Mouse (Mus musculus): ENCODE measurements around the gene Hdac1. TPM values are rescaled to one million over a fixed set of nuclear protein-coding genes. Genes with fewer than 3 reads are reported as not detected.

Hdac1 gene
- total RNA-seq, 1 experiment, result 96.0 TPM

DNA sequence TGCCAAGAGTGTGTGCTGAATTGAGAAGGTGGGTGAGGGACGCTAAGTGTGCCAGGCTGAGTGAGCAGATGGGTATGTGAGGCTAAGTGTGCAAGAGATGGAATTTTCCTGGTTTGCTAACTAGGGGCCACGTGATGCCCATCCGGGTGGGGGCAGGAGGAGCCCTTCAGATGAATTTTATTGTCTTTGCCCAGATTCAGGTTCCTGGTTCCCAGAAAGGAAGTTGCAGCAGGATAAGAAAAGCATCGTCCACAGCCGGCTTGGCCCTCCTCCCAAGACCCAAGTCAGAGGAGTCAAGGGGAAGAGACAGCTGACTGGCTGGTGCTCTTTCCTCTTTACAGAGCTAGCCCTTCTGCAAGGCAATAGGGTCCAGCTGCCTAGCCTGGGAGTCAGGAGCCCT, 36.0 kb upstream of the Hdac1 start, which contains the start of gene Fam167b:
Gene Fam167b (minus strand): TSS at position 84 of the 400 bp plus-strand sequence.
- Histone ChIP-seq H3K4me1 (ENCODE audit: control insufficient read depth in 2 of 2, insufficient read depth in 2 of 2, low read length in 2 of 2, poor library complexity in 1 of 2) (peaks cover 0 to 6% of the 10 kb centered on the region in 2 experiments; a peak in 1 of 4 replicates), H3K36me3 (ENCODE audit: control insufficient read depth, insufficient read depth, low read length, poor library complexity, severe bottlenecking) (no peaks in the 10 kb centered on the region), H3K9me3 (ENCODE audit: control insufficient read depth, insufficient read depth, low read depth, low read length) (no peaks in the 10 kb centered on the region), H3K27ac (ENCODE audit: insufficient read depth, low read depth, low read length, poor library complexity, severe bottlenecking) (no peak within 1 kb of the TSS), H3K9ac (ENCODE audit: insufficient read depth, low read depth, low read length, poor library complexity, severe bottlenecking) (0 out of 2 replicates have a peak within 1 kb of the TSS, but pooled peaks have one; percentile 7), H3K4me3 (ENCODE audit: insufficient read depth in 1 of 2, low read depth in 1 of 2, low read length in 2 of 2, poor library complexity in 1 of 2, severe bottlenecking in 1 of 2) (no peak within 1 kb of the TSS)
- TF ChIP-seq MAFK (IDR thresholded peaks at IDR 0.05; ENCODE audit: insufficient read depth, low read depth, low read length), result no peak
- no peak for TF ChIP-seq ZC3H11A (IDR thresholded peaks at IDR 0.05; ENCODE audit: borderline replicate concordance, low read depth, low read length)
- no peak for TF ChIP-seq HCFC1 (IDR thresholded peaks at IDR 0.05; ENCODE audit: borderline replicate concordance, insufficient read depth, low read length)
- no peak for TF ChIP-seq CHD2 (IDR thresholded peaks at IDR 0.05; ENCODE audit: low read depth, low read length)
- no peak for TF ChIP-seq ZNF384 (IDR thresholded peaks at IDR 0.05; ENCODE audit: low read depth, low read length)
- DNase-seq (ENCODE audit: low read depth, low spot score), result no peak
- in situ Hi-C loops (cut with MboI; ENCODE audit: low sequenced_read_pairs in 2 of 2, unreplicated experiment in 2 of 2), result no loop called here

DNA sequence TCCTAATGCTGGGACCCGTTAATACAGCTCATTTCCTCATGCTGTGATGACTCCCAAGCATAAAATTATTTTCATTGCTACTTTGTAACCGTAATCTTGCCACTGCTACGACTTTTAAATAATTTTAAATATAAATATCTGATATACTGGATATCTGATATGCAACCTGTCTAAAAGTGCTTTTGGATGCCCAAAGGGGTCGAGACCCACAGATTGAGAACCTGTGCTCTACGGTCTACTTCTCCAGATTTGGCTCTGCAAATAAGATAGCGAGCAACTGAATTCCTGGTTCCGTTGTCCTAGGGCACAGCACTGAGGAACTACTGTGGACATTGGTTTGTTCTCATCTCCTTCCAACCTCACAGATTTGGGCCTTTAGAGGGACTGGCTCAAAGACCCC, 35.2 kb upstream of the Hdac1 start:
- no peak overlapping the region for H3K27ac ChIP-seq (ENCODE audit: insufficient read depth, low read depth, low read length, poor library complexity, severe bottlenecking)
- peaks cover 0 to 6% of the 10 kb centered on the region in 2 experiments; a peak in 1 of 4 replicates for H3K4me1 ChIP-seq (ENCODE audit: control insufficient read depth in 2 of 2, insufficient read depth in 2 of 2, low read length in 2 of 2, poor library complexity in 1 of 2)
- in situ Hi-C loops (cut with MboI; ENCODE audit: low sequenced_read_pairs in 2 of 2, unreplicated experiment in 2 of 2), result no loop called here
- no peaks in the 10 kb centered on the region for H3K36me3 ChIP-seq (ENCODE audit: control insufficient read depth, insufficient read depth, low read length, poor library complexity, severe bottlenecking)
- TF ChIP-seq CHD2 (IDR thresholded peaks at IDR 0.05; ENCODE audit: low read depth, low read length) (peak; percentile 84), ZC3H11A (IDR thresholded peaks at IDR 0.05; ENCODE audit: borderline replicate concordance, low read depth, low read length) (no peak), MAFK (IDR thresholded peaks at IDR 0.05; ENCODE audit: insufficient read depth, low read depth, low read length) (no peak)
- no peak for DNase-seq (ENCODE audit: low read depth, low spot score)
- no peaks in the 10 kb centered on the region for H3K9me3 ChIP-seq (ENCODE audit: control insufficient read depth, insufficient read depth, low read depth, low read length)
- H3K4me3 ChIP-seq (ENCODE audit: insufficient read depth in 1 of 2, low read depth in 1 of 2, low read length in 2 of 2, poor library complexity in 1 of 2, severe bottlenecking in 1 of 2), result no peak overlapping the region
- no peak overlapping the region for H3K9ac ChIP-seq (ENCODE audit: insufficient read depth, low read depth, low read length, poor library complexity, severe bottlenecking)

- DNase-seq (ENCODE audit: low read depth, low spot score), result no peak
- Histone ChIP-seq H3K4me1 (ENCODE audit: control insufficient read depth in 2 of 2, insufficient read depth in 2 of 2, low read length in 2 of 2, poor library complexity in 1 of 2) (peaks cover 0 to 6% of the 10 kb centered on the region in 2 experiments; a peak in 2 of 4 replicates), H3K36me3 (ENCODE audit: control insufficient read depth, insufficient read depth, low read length, poor library complexity, severe bottlenecking) (no peaks in the 10 kb centered on the region), H3K4me3 (ENCODE audit: insufficient read depth in 1 of 2, low read depth in 1 of 2, low read length in 2 of 2, poor library complexity in 1 of 2, severe bottlenecking in 1 of 2) (no peak overlapping the region), H3K9me3 (ENCODE audit: control insufficient read depth, insufficient read depth, low read depth, low read length) (no peaks in the 10 kb centered on the region), H3K27ac (ENCODE audit: insufficient read depth, low read depth, low read length, poor library complexity, severe bottlenecking) (no peak overlapping the region), H3K9ac (ENCODE audit: insufficient read depth, low read depth, low read length, poor library complexity, severe bottlenecking) (0 out of 2 replicates have a peak overlapping the region, but pooled peaks have one; percentile 7)
- in situ Hi-C loops (cut with MboI; ENCODE audit: low sequenced_read_pairs in 2 of 2, unreplicated experiment in 2 of 2), result no loop called here
- TF ChIP-seq HCFC1 (IDR thresholded peaks at IDR 0.05; ENCODE audit: borderline replicate concordance, insufficient read depth, low read length) (no peak), ZC3H11A (IDR thresholded peaks at IDR 0.05; ENCODE audit: borderline replicate concordance, low read depth, low read length) (no peak), ZNF384 (IDR thresholded peaks at IDR 0.05; ENCODE audit: low read depth, low read length) (no peak)
Observed at GRCm38 (mm10) chr4:129576863-129577491, 34.5 kb upstream of the Hdac1 start.

DNA sequence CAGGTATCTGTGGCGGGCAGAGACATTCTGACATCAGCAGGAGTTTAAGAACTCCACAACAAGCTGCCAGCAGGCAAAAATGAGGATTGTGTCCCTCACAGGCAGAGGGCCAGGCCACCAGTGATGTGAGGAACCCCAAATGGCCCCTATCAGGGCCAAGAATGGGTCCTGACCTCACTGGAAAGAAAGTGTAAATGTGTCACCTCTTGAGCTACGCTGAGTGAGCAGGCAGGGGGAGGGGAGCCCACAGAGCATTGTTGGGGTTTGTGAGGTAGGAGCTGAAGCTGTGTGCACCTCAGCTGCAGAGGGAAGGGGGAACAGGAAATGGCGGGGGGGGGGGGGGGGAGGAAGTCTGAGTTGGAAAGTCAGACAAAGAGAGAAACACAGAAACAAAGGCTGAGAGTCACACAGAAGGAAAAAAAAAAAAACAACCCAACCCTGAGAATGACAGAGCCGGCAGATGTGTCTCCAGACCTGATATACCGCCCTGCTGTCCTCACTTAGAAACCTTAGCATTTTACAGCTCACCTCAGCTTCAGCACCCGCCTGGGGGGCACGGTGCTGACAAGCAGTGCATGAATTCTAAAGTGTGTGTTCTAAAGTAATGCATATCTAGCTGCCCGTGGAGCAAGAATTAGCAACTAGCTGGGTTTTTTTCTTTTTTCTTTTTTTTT, 32.8 kb upstream of the Hdac1 start:
- TF ChIP-seq CHD2 (IDR thresholded peaks at IDR 0.05; ENCODE audit: low read depth, low read length), result no peak
- TF ChIP-seq ZNF384 (IDR thresholded peaks at IDR 0.05; ENCODE audit: low read depth, low read length), result no peak
- TF ChIP-seq MAFK (IDR thresholded peaks at IDR 0.05; ENCODE audit: insufficient read depth, low read depth, low read length), result no peak
- no peak for TF ChIP-seq ZC3H11A (IDR thresholded peaks at IDR 0.05; ENCODE audit: borderline replicate concordance, low read depth, low read length)
- no peak for TF ChIP-seq HCFC1 (IDR thresholded peaks at IDR 0.05; ENCODE audit: borderline replicate concordance, insufficient read depth, low read length)
- Histone ChIP-seq H3K4me3 (ENCODE audit: insufficient read depth in 1 of 2, low read depth in 1 of 2, low read length in 2 of 2, poor library complexity in 1 of 2, severe bottlenecking in 1 of 2) (no peak overlapping the region), H3K27ac (ENCODE audit: insufficient read depth, low read depth, low read length, poor library complexity, severe bottlenecking) (no peak overlapping the region), H3K36me3 (ENCODE audit: control insufficient read depth, insufficient read depth, low read length, poor library complexity, severe bottlenecking) (no peaks in the 10 kb centered on the region), H3K4me1 (ENCODE audit: control insufficient read depth in 2 of 2, insufficient read depth in 2 of 2, low read length in 2 of 2, poor library complexity in 1 of 2) (peaks cover 0 to 9% of the 10 kb centered on the region in 2 experiments; a peak in 2 of 4 replicates), H3K9ac (ENCODE audit: insufficient read depth, low read depth, low read length, poor library complexity, severe bottlenecking) (no peak overlapping the region), H3K9me3 (ENCODE audit: control insufficient read depth, insufficient read depth, low read depth, low read length) (no peaks in the 10 kb centered on the region)
- in situ Hi-C loops (cut with MboI; ENCODE audit: low sequenced_read_pairs in 2 of 2, unreplicated experiment in 2 of 2), result no loop called here
- no peak for DNase-seq (ENCODE audit: low read depth, low spot score)

Data from ES-E14 (cell line).